Mouse (Mus musculus) central nervous system, embryonic 14 days (tissue): ENCODE results near the gene Zfp820. TPM values are rescaled to one million over a fixed set of nuclear protein-coding genes. Genes with fewer than 3 reads are reported as not detected.

Experiments used
- polyA plus RNA-seq: library from polyadenylated mRNA; depleted of rRNA; stranded (reverse); fragments of >200 nt; gene quantifications from 2 replicates; pipeline ENCODE4 v1.2.3, GENCODE M21; 2012; rRNA removed

Gene Zfp820
- polyA plus RNA-seq: 1.7 and 2.1 TPM in 2 replicates

DNA sequence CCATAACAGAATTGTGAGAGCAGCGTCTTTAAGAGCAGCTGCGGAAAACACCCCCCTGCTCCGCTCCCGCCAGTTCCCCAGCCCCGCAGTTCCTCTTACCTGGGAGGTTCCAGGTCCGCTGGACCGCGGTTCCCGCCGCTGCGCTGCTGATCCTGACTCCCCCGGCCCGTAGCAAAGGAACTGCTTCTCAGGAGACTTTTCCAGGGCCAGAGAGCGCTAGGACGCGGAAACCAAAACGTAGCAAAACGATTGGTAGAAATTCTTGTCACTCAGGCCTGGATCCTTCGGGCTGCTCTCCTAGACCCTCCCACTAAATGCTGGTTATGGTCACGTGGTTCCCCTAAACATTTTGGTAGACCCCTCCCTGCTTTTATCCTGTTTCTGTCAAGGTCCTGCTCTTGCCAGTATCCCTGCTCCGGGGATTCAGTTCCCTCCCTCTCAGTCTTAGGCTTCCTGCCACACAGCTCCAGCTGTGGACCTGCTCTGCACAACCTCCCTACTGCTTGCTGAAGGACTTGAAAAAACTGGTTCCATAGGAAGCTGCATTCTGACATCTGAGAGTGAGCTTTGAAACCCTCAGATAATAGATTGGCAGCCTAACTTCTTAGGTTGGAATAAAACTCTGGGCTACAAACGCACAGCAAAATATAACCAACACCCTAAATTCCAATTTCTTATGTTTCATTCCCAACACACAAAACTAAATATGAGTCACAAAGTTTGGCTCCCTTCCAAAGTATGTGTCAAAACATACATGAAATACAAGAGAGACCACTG lies at the start of gene Zfp820:
Gene Zfp820 (minus strand): TSS at position 228 of the 777 bp plus-strand sequence.

Other genes starting within 250 kb of the Zfp820 start
- 7.6 and 8.7 TPM in 2 replicates for gene Zfp983, start 195.1 kb downstream of the Zfp820 start, polyA plus RNA-seq
- 9.6 and 10.0 TPM in 2 replicates for gene Gm10226, start 153.9 kb downstream of the Zfp820 start, polyA plus RNA-seq
- gene Zfp760, start 138.0 kb downstream of the Zfp820 start, polyA plus RNA-seq: 15.0 and 19.1 TPM in 2 replicates
- 7.2 and 7.5 TPM in 2 replicates for gene Zfp229, start 115.0 kb downstream of the Zfp820 start, polyA plus RNA-seq
- gene Zfp995, start 64.2 kb upstream of the Zfp820 start, polyA plus RNA-seq: 5.3 and 5.6 TPM in 2 replicates
- 9.4 and 11.0 TPM in 2 replicates for gene Zfp942, start 116.7 kb upstream of the Zfp820 start, polyA plus RNA-seq
- gene Zfp943, start 116.8 kb upstream of the Zfp820 start, polyA plus RNA-seq: 12.8 and 13.5 TPM in 2 replicates